Mouse (Mus musculus) limb, embryonic 11.5 days (tissue): ENCODE results near the gene Aamdc. TPM values are rescaled to one million over a fixed set of nuclear protein-coding genes. Genes with fewer than 3 reads are reported as not detected.

Experiments
- ATAC-seq: fragments of 200-750 bp; cut with Nextera tagmentation; 2 replicates; pipeline ENCODE4 v1.8.0; 2017; ENCODE audit warnings: low read depth; ENCODE audit not compliant: insufficient number of reproducible peaks, low FRiP score, low TSS enrichment
- DNase-seq: peaks from one replicate; pipeline ENCODE4 v3.0.0-alpha.2; 2015; ENCODE audit warnings: low spot score
- H3K27ac ChIP-seq: fragments of 300-500 bp; sonication (generic); replicated peaks from 2 replicates; pipeline ENCODE4 v1.5.1; 2014; ENCODE audit warnings: low read depth, mild to moderate bottlenecking, low read length
- H3K27me3 ChIP-seq: fragments of 300-500 bp; sonication (generic); 2 replicates; pipeline ENCODE4 v1.6.1; 2014; ENCODE audit warnings: mild to moderate bottlenecking, low read length, mixed read lengths; ENCODE audit not compliant: control insufficient read depth, insufficient read depth
- H3K36me3 ChIP-seq: fragments of 300-500 bp; sonication (generic); 2 replicates; pipeline ENCODE4 v1.6.1; 2014; ENCODE audit warnings: mild to moderate bottlenecking, low read length, moderate library complexity, mixed read lengths; ENCODE audit not compliant: control insufficient read depth, insufficient read depth
- H3K4me1 ChIP-seq: fragments of 300-500 bp; sonication (generic); 2 replicates; pipeline ENCODE4 v1.6.1; 2014; ENCODE audit warnings: low read length, mixed read lengths; ENCODE audit not compliant: control insufficient read depth, insufficient read depth
- H3K4me2 ChIP-seq: fragments of 300-500 bp; sonication (generic); 2 replicates; pipeline ENCODE4 v1.6.1; 2014; ENCODE audit warnings: low read depth, mild to moderate bottlenecking, moderate library complexity; ENCODE audit not compliant: severe bottlenecking
- H3K4me3 ChIP-seq: fragments of 300-500 bp; sonication (generic); 2 replicates; pipeline ENCODE4 v1.5.1; 2014; ENCODE audit warnings: low read depth, low read length
- H3K9ac ChIP-seq: fragments of 300-500 bp; sonication (generic); 2 replicates; pipeline ENCODE4 v1.6.1; 2014; ENCODE audit warnings: mild to moderate bottlenecking, low read length
- H3K9me3 ChIP-seq: fragments of 300-500 bp; sonication (generic); 2 replicates; pipeline ENCODE4 v1.6.1; 2016; ENCODE audit warnings: low read length; ENCODE audit not compliant: control insufficient read depth
- WGBS: fragments of 180-500 bp; shearing (Covaris S2); extraction: QIAGEN DNeasy Blood & Tissue Kit; methylation state at CpG from one replicate; pipeline ENCODE4 v1.1.7; 2014; 5-methylcytosine and 5-hydroxymethylcytosine counted together
- polyA plus RNA-seq: library from polyadenylated mRNA; unstranded; fragments of >200 nt; fragmentation: Nextera tagmentation; extraction: Ambion mirVana; gene quantifications from 2 replicates; pipeline ENCODE4 v1.2.1, GENCODE M21; 2014

Gene Aamdc
- polyA plus RNA-seq, 1 experiment from 2014 or later, result 43.5 TPM

DNA sequence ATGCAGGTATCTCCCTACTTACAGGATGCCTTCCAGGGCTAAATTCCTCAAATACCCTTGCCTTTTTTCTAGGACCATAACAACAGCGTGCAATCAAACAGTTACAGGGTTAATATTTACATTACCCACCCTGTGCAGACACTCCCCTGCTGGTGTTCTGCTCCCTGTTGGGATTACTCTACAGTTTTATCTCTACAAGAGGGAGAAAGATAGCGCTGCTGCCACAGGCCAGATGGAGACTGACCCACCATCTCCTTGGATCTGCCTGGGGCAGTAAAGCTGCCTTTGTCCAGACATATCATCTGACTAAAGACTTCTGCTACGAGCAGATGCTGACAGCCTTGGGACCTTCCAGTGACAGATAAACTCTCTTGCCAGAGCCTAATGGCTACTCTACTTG lies 11.2 kb upstream of the Aamdc start:
- ATAC-seq, result no peak
- no peak for DNase-seq
- 32% methylated on average over 3 of the region's 3 CpGs for WGBS

DNA sequence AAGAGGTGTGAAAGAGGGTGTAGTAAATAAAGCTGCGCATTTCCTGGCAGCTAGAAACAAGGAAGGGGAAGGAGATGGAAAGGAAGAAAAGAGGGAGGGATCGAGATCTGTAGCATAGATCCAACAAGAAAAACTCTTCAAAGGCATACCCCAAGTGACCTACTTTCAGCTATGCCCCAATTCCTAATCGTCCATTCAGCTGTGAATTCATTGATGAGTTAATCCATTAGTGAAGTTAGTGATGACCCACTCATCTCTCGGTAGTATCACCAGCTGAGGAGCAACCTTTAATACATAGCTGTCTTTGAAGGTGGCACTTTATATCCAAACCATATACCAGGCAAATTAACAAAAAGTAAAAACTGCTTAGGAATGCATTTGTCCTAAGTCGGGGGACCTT lies 9.2 kb upstream of the Aamdc start:
- no peaks in the 10 kb centered on the region for H3K27me3 ChIP-seq
- no peaks in the 10 kb centered on the region for H3K36me3 ChIP-seq
- no peak overlapping the region for H3K4me2 ChIP-seq
- 83% methylated on average over 5 of the region's 5 CpGs for WGBS
- H3K27ac ChIP-seq, result no peak overlapping the region
- DNase-seq (no peak), ATAC-seq (no peak)
- H3K4me3 ChIP-seq, result no peak overlapping the region
- H3K9me3 ChIP-seq, result no peaks in the 10 kb centered on the region
- 0 out of 2 replicates have a peak, but pooled peaks cover 2% of the 10 kb centered on the region for H3K4me1 ChIP-seq
- H3K9ac ChIP-seq, result no peak overlapping the region

More for the DNA sequence above, 11.2 kb upstream of the Aamdc start:
- Histone ChIP-seq H3K9ac (no peak overlapping the region), H3K4me3 (no peak overlapping the region), H3K9me3 (no peaks in the 10 kb centered on the region), H3K4me2 (no peak overlapping the region), H3K36me3 (no peaks in the 10 kb centered on the region), H3K27me3 (no peaks in the 10 kb centered on the region), H3K27ac (no peak overlapping the region), H3K4me1 (0 out of 2 replicates have a peak, but pooled peaks cover 2% of the 10 kb centered on the region)

DNA sequence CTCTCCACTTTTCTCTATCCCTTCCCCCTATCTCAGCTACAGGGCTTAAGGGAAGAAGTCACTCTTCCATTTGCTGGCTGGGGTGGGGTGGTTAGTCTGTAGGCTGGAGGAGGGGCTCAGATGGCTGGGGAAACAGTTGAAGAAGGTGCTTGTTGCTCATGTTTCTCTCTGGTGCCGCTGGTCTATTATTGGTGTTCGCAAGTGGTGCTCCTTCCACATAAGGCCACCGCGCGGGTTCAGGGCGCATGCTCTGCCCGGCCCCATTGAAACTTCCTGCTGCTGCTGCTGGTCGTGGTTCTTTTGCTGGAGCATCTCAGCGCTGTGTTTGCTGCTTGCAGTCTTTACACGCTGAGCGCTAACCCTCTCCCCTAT lies 1.5 kb upstream of the Aamdc start:
- H3K4me1 ChIP-seq, result no peaks in the 10 kb centered on the region
- no peaks in the 10 kb centered on the region for H3K27me3 ChIP-seq
- H3K4me3 ChIP-seq, result peak overlapping the region; percentile 96
- H3K9me3 ChIP-seq, result no peaks in the 10 kb centered on the region
- DNase-seq, result peak; percentile 87
- 0% methylated on average over 11 of the region's 11 CpGs for WGBS
- peak overlapping the region; percentile 84 for H3K4me2 ChIP-seq
- peak; percentile 33 for ATAC-seq
- no peaks in the 10 kb centered on the region for H3K36me3 ChIP-seq
- peak overlapping the region; percentile 95 for H3K27ac ChIP-seq
- H3K9ac ChIP-seq, result peak overlapping the region; percentile 96

DNA sequence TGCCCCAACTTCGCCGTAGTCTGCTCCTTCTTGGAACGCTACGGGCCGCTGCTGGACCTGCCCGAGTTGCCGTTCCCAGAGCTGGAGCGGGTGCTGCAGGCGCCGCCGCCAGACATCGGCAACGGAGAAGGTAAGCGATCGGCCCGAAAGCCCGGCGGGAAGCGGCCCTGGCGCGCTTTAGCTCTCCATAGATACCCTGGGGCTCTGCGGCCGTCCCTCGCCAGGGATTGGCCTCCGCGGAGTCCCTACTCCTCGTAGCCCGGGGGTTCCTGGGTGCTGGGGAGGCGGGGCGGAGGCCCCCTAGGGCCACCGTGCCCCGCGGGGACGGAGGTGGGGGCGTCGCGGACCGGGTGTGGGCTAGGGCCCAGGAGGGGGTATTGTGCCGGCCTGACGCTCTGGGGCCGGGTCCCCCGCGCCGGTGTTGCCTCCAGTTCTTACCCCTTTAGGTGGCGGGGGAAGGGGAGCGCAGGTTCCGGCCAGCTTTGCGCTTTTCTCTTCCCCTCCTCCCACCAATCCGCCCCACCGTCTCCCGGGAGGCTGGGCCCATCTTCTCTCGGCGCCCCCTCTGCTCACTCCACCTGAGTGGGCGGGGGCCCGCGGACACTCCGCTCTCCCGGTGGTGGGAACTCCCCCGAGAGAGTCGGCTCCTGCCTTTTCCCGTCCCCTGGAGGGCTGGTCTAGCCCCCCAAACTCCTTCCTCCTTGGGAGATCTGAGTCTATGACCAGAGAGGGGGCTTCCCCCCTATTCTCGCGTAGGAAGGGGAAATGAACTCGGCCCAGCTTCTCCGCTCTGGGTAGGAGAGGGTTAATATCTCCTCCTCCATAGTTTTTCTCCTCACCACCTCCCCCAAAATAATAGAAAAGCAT lies 912 bp upstream of the Aamdc start:
- WGBS, result under 1% methylated on average over 47 of the region's 65 CpGs
- ATAC-seq (peak; percentile 26), DNase-seq (peak; percentile 74)
- H3K4me1 ChIP-seq, result no peaks in the 10 kb centered on the region
- no peaks in the 10 kb centered on the region for H3K36me3 ChIP-seq
- peak overlapping the region; percentile 96 for H3K9ac ChIP-seq
- H3K4me3 ChIP-seq, result peak overlapping the region; percentile 96
- no peaks in the 10 kb centered on the region for H3K27me3 ChIP-seq
- H3K9me3 ChIP-seq, result no peaks in the 10 kb centered on the region
- peak overlapping the region; percentile 95 for H3K27ac ChIP-seq
- peak overlapping the region; percentile 84 for H3K4me2 ChIP-seq

DNA sequence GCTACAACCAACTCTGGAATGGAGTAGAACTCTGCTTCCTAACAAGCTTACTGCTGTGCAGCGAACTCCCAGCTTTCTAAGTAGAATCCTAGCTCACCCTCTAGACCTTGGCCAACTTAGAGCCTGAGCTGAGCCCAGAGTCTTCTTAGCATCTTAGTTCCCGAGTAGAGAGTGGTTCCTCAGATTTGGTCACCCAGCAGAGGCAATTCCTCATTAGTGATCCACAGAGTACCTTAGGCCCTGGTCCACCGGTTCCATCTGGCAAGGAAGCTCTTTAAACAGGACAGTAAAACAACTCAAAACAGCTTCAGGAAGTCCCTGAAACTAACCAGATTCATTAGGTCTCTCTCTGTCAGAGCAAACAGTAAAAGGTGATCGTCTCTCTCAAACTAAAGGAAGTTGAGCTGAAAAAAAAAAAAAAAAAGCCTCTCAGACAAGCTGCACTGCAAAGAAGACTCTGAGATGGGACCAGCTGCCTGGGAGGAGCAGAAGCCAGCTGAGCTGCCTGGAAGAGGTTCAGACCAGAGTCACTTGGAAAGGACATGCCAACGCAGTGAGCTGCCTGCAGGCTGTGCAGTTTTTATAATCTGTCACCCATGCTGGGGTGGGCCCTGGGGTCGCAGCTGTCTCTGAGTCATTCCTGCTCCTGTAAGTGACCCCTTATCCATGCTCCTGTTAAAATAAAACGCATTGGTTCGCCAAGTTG lies 783 bp downstream of the Aamdc start:
- Histone ChIP-seq H3K4me2 (peak overlapping the region; percentile 60), H3K9me3 (no peaks in the 10 kb centered on the region), H3K4me1 (no peaks in the 10 kb centered on the region), H3K27ac (peak overlapping the region; percentile 95; the same call in 1 of the 2 replicates), H3K4me3 (peak overlapping the region; percentile 96), H3K36me3 (no peaks in the 10 kb centered on the region), H3K27me3 (no peaks in the 10 kb centered on the region), H3K9ac (peak overlapping the region; percentile 96)
- peak; percentile 45 for DNase-seq
- peak; percentile 7; the same call in 1 of the 2 replicates for ATAC-seq
- 30% methylated on average over 8 of the region's 8 CpGs for WGBS

DNA sequence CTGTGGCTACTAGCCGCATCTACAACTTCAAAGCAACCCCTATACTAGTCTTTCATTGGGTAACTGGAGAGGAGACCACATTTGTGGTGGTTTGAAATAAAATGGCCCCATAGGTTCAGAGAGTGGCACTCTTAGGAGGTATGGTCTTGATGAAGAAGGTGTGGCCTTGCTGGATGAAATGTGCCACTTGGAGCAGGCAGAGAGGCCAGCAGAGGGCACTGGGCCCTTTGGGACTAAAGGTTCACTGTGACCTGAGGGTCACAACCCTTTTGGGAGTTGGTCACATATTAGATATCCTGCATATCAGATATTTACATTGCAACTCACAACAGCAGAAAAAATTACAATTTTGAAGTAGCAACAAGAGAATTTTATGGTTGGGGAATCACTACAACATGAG lies 8.9 kb downstream of the Aamdc start:
- no peak for ATAC-seq
- WGBS, result 77% methylated on average over 1 of the region's 1 CpGs
- Histone ChIP-seq H3K4me1 (no peaks in the 10 kb centered on the region), H3K27ac (no peak overlapping the region), H3K4me2 (no peak overlapping the region), H3K27me3 (no peaks in the 10 kb centered on the region), H3K36me3 (no peaks in the 10 kb centered on the region), H3K9ac (no peak overlapping the region), H3K9me3 (no peaks in the 10 kb centered on the region), H3K4me3 (no peak overlapping the region)
- DNase-seq, result no peak

DNA sequence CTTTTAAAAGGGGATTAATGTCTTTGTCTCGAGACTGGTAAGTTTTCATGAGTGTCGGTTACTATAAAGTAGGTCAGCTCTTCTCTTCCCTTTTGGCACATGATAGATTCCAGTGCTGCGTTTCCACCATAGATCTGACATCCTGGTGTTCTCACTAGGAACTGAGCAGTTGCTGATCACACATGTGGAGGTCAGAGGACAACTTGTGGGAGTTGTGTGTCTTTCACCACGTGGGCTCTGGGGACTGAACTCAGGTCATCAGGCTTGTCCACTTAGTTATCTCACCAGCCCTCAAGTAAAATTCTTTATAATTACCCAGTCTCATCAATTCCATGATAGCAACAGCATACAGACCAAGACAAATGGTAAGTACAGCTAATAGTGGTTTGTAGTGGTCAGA lies 9.9 kb downstream of the Aamdc start:
- ATAC-seq (no peak), DNase-seq (no peak)
- Histone ChIP-seq H3K36me3 (no peaks in the 10 kb centered on the region), H3K9me3 (no peaks in the 10 kb centered on the region), H3K4me2 (no peak overlapping the region), H3K4me1 (no peaks in the 10 kb centered on the region), H3K27ac (no peak overlapping the region), H3K27me3 (no peaks in the 10 kb centered on the region), H3K9ac (no peak overlapping the region), H3K4me3 (no peak overlapping the region)
- 85% methylated on average over 4 of the region's 4 CpGs for WGBS

DNA sequence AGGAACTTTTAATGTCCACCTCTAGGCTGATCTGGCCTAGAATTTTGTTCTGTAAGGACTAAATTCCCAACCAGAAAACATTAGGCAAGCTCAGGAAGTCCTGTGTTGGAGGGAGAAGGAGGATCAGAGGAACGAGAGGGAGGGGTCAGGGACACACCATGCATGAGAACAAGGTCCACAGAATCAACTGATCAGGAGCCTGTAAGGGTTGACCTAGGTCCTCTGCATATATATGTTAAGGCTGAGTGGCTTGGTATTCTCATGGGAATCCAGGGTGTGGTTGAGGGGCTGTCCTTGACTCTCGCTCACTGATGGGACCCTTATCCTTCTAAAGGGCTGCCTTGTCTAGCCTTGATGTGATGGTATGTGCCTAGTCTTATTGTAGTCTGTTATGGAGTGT lies 15.7 kb downstream of the Aamdc start:
- Histone ChIP-seq H3K4me2 (no peak overlapping the region), H3K27me3 (no peaks in the 10 kb centered on the region), H3K4me3 (no peak overlapping the region), H3K9ac (no peak overlapping the region), H3K36me3 (no peaks in the 10 kb centered on the region), H3K4me1 (no peaks in the 10 kb centered on the region), H3K9me3 (no peaks in the 10 kb centered on the region), H3K27ac (no peak overlapping the region)
- 82% methylated on average over 2 of the region's 2 CpGs for WGBS
- DNase-seq (no peak), ATAC-seq (no peak)
